In genomic region chr2:104096256-104096655, GRCm38 (mm10) we compare ENCODE assay signal across 9 mouse cellular contexts. TPM values are rescaled to one million over a fixed set of nuclear protein-coding genes. Genes with fewer than 3 reads are reported as not detected.
A peak's percentile ranks its signal among the peaks of the same experiment; 100 is the strongest.
DNase-seq lines count a peak whose midpoint lies in the region; ATAC-seq and TF ChIP-seq lines count a peak whose summit lies in the region.
"Had no signal": no experiment of that assay in that cellular context is flagged by ENCODE, and none has a peak within 500 bp of the region (broad histone marks: within the 10 kb centered on the region; RNA-seq: fewer than 3 reads in every experiment).

No protein-coding gene starts in this region.

- no peak for ATAC-seq in embryonic facial prominence, embryonic 14.5 days (ENCODE audit: low read depth)
- ATAC-seq in limb, embryonic 11.5 days (ENCODE audit: insufficient number of reproducible peaks, low FRiP score, low TSS enrichment, low read depth): no peak
- ATAC-seq in erythroid progenitor cell, adult 5-6 weeks (replicated peaks; ENCODE audit: low FRiP score, poor library complexity, severe bottlenecking): no peak

- WGBS in lung, adult 2 months: 44% methylated on average over 10 of the region's 10 CpGs
- 39% methylated on average over 10 of the region's 10 CpGs for WGBS in embryonic facial prominence, embryonic 14.5 days
- 50% methylated on average over 10 of the region's 10 CpGs for WGBS in limb, embryonic 11.5 days
- 68% methylated on average over 10 of the region's 10 CpGs for WGBS in olfactory bulb, adult 2 months

- H3K4me1 ChIP-seq in lung, adult 2 months (ENCODE audit: control insufficient read depth, insufficient read depth, low read length): no peaks in the 10 kb centered on the region
- H3K4me1 ChIP-seq in embryonic facial prominence, embryonic 14.5 days (ENCODE audit: control insufficient read depth, insufficient read depth, low read length): no peaks in the 10 kb centered on the region
- H3K4me1 ChIP-seq in limb, embryonic 11.5 days (ENCODE audit: control insufficient read depth, insufficient read depth, low read length): 0 out of 2 replicates have a peak, but pooled peaks cover 3% of the 10 kb centered on the region
- H3K4me1 ChIP-seq in olfactory bulb, adult 2 months (ENCODE audit: control insufficient read depth, insufficient read depth, low read length): no peaks in the 10 kb centered on the region

- peak overlapping the region; percentile 54 for H3K27ac ChIP-seq in embryonic facial prominence, embryonic 14.5 days (replicated peaks; ENCODE audit: low read depth, low read length)
- no peak overlapping the region; the same call in 1 of the 2 replicates for H3K27ac ChIP-seq in limb, embryonic 11.5 days (replicated peaks; ENCODE audit: low read depth, low read length)
- H3K27ac ChIP-seq in olfactory bulb, adult 2 months (ENCODE audit: insufficient read depth, low read depth, low read length): 0 out of 2 replicates have a peak overlapping the region, but pooled peaks have one; percentile 36

- peak overlapping the region; percentile 55 for H3K9ac ChIP-seq in embryonic facial prominence, embryonic 14.5 days (ENCODE audit: low read depth, low read length)
- H3K9ac ChIP-seq in limb, embryonic 11.5 days (ENCODE audit: low read length): peak overlapping the region; percentile 28

- peak overlapping the region; percentile 70 for H3K4me2 ChIP-seq in embryonic facial prominence, embryonic 14.5 days (ENCODE audit: low read depth, low read length)
- peak overlapping the region; percentile 56 for H3K4me2 ChIP-seq in limb, embryonic 11.5 days (ENCODE audit: low read depth, severe bottlenecking)

- peak overlapping the region; percentile 61 for H3K4me3 ChIP-seq in lung, adult 2 months (replicated peaks; ENCODE audit: extremely low read depth, low read depth, low read length)
- peak overlapping the region; percentile 47 for H3K4me3 ChIP-seq in embryonic facial prominence, embryonic 14.5 days (ENCODE audit: low read depth, low read length)
- H3K4me3 ChIP-seq in limb, embryonic 11.5 days (ENCODE audit: low read depth, low read length): peak overlapping the region; percentile 42
- peak overlapping the region; percentile 39 for H3K4me3 ChIP-seq in olfactory bulb, adult 2 months (ENCODE audit: insufficient read depth, low read depth, low read length)

- H3K9me3 ChIP-seq in embryonic facial prominence, embryonic 14.5 days (ENCODE audit: control insufficient read depth, low read length): no peaks in the 10 kb centered on the region
- no peaks in the 10 kb centered on the region for H3K9me3 ChIP-seq in limb, embryonic 11.5 days (ENCODE audit: control insufficient read depth, low read length)

- TF ChIP-seq CTCF in lung, adult 2 months (IDR thresholded peaks at IDR 0.05; ENCODE audit: insufficient read depth, low read length): no peak
- no peak for TF ChIP-seq CTCF in olfactory bulb, adult 2 months (IDR thresholded peaks at IDR 0.05; ENCODE audit: insufficient read depth, low read depth, low read length)

- no peak for DNase-seq in lung, adult 2 months
- DNase-seq in lung, postnatal 36 days: no peak
- no peak for DNase-seq in embryonic facial prominence, embryonic 14.5 days (ENCODE audit: low spot score)
- DNase-seq in limb, embryonic 11.5 days (ENCODE audit: low spot score): no peak
- no peak for DNase-seq in left cerebral cortex, postnatal 36 days (ENCODE audit: low spot score in 2 of 2)
- no peak for DNase-seq in cerebellum, postnatal 25 days

- no peak for TF ChIP-seq POLR2A in lung, adult 2 months (IDR thresholded peaks at IDR 0.05; ENCODE audit: borderline replicate concordance, extremely low read depth, low read depth, low read length)
- TF ChIP-seq POLR2A in olfactory bulb, adult 2 months (IDR thresholded peaks at IDR 0.05; ENCODE audit: insufficient read depth, low read depth, low read length): no peak

- no peaks in the 10 kb centered on the region for H3K36me3 ChIP-seq in embryonic facial prominence, embryonic 14.5 days (ENCODE audit: control insufficient read depth, insufficient read depth, low read length)
- H3K36me3 ChIP-seq in limb, embryonic 11.5 days (ENCODE audit: control insufficient read depth, insufficient read depth, low read length): no peaks in the 10 kb centered on the region

- intact Hi-C loops in left cerebral cortex, postnatal 36 days (cut with DNase I): no loop called here

- H3K27me3 ChIP-seq in embryonic facial prominence, embryonic 14.5 days (replicated peaks; ENCODE audit: control insufficient read depth, insufficient read depth, low read length): no peaks in the 10 kb centered on the region
- no peaks in the 10 kb centered on the region for H3K27me3 ChIP-seq in limb, embryonic 11.5 days (ENCODE audit: control insufficient read depth, insufficient read depth, low read length)

RNA-seq across cellular contexts. Expression of gene Cd59a, which starts 0.7 kb away (rescaled TPM):
- 10.8 and 17.6 TPM in 2 replicates for polyA plus RNA-seq in lung, adult 2 months (2012; rRNA removed)
- polyA plus RNA-seq in embryonic facial prominence, embryonic 14.5 days (2014; fragmentation: Nextera tagmentation; extraction: Ambion mirVana): 23.5 TPM in 2 replicates
- polyA plus RNA-seq in limb, embryonic 11.5 days (2014; fragmentation: Nextera tagmentation; extraction: Ambion mirVana): 18.2 and 19.2 TPM in 2 replicates
- not detected in 2 replicates for polyA plus RNA-seq in olfactory bulb, adult 2 months (2012; ENCODE audit: insufficient read depth, insufficient read length, low replicate concordance, missing spikeins)
- total RNA-seq in erythroid progenitor cell, adult 5-6 weeks (2015; ENCODE audit: low replicate concordance): 47.9 and 52.0 TPM in 2 replicates
- total RNA-seq in erythroid progenitor cell, adult 5-6 weeks (2017; ENCODE audit: low replicate concordance): 38.4 and 43.1 TPM in 2 replicates
- 1 to 10 TPM; 3.7 to 4.1 TPM for total RNA-seq in left cerebral cortex, postnatal 36 days (2021)

RNA-seq across cellular contexts. Expression of gene A930018P22Rik, which starts 26.3 kb away (rescaled TPM):
- 0.26 TPM in 1 of 2 replicates, not detected in the other for polyA plus RNA-seq in lung, adult 2 months (2012; rRNA removed)
- not detected in 2 replicates for polyA plus RNA-seq in embryonic facial prominence, embryonic 14.5 days (2014; fragmentation: Nextera tagmentation; extraction: Ambion mirVana)
- polyA plus RNA-seq in limb, embryonic 11.5 days (2014; fragmentation: Nextera tagmentation; extraction: Ambion mirVana): not detected in 2 replicates
- polyA plus RNA-seq in olfactory bulb, adult 2 months (2012; ENCODE audit: insufficient read depth, insufficient read length, low replicate concordance, missing spikeins): not detected in 2 replicates
- total RNA-seq in erythroid progenitor cell, adult 5-6 weeks (2015; ENCODE audit: low replicate concordance): 1.7 TPM in 1 of 2 replicates, not detected in the other
- not detected in 2 replicates for total RNA-seq in erythroid progenitor cell, adult 5-6 weeks (2017; ENCODE audit: low replicate concordance)
- not detected for total RNA-seq in left cerebral cortex, postnatal 36 days (2021)
- polyA plus RNA-seq: brain, embryonic 14.5 days had no signal

RNA-seq across cellular contexts. Expression of gene Cd59b, which starts 26.6 kb away (rescaled TPM):
- polyA plus RNA-seq in lung, adult 2 months (2012; rRNA removed): 1.9 and 5.8 TPM in 2 replicates
- polyA plus RNA-seq in embryonic facial prominence, embryonic 14.5 days (2014; fragmentation: Nextera tagmentation; extraction: Ambion mirVana): 5.3 and 5.5 TPM in 2 replicates
- polyA plus RNA-seq in limb, embryonic 11.5 days (2014; fragmentation: Nextera tagmentation; extraction: Ambion mirVana): 4.9 and 5.7 TPM in 2 replicates
- polyA plus RNA-seq in olfactory bulb, adult 2 months (2012; ENCODE audit: insufficient read depth, insufficient read length, low replicate concordance, missing spikeins): not detected in 2 replicates
- total RNA-seq in erythroid progenitor cell, adult 5-6 weeks (2015; ENCODE audit: low replicate concordance): 18.4 and 42.8 TPM in 2 replicates
- 15.4 and 29.4 TPM in 2 replicates for total RNA-seq in erythroid progenitor cell, adult 5-6 weeks (2017; ENCODE audit: low replicate concordance)
- total RNA-seq in left cerebral cortex, postnatal 36 days (2021): 1 to 10 TPM in 1 of 2 experiments, under 1 TPM in 1; 0.42 to 1.2 TPM

RNA-seq across cellular contexts. Expression of gene Gm10799, which starts 27.9 kb away (rescaled TPM):
- polyA plus RNA-seq in lung, adult 2 months (2012; rRNA removed): not detected in 2 replicates
- not detected in 2 replicates for polyA plus RNA-seq in embryonic facial prominence, embryonic 14.5 days (2014; fragmentation: Nextera tagmentation; extraction: Ambion mirVana)
- not detected in 2 replicates for polyA plus RNA-seq in limb, embryonic 11.5 days (2014; fragmentation: Nextera tagmentation; extraction: Ambion mirVana)
- polyA plus RNA-seq in olfactory bulb, adult 2 months (2012; ENCODE audit: insufficient read depth, insufficient read length, low replicate concordance, missing spikeins): not detected in 2 replicates
- not detected in 2 replicates for total RNA-seq in erythroid progenitor cell, adult 5-6 weeks (2015; ENCODE audit: low replicate concordance)
- not detected in 2 replicates for total RNA-seq in erythroid progenitor cell, adult 5-6 weeks (2017; ENCODE audit: low replicate concordance)
- not detected for total RNA-seq in left cerebral cortex, postnatal 36 days (2021)
- polyA plus RNA-seq: brain, embryonic 14.5 days had no signal

RNA-seq across cellular contexts. Expression of gene Gm10912, which starts 30.6 kb away (rescaled TPM):
- polyA plus RNA-seq in lung, adult 2 months (2012; rRNA removed): 0.10 and 0.11 TPM in 2 replicates
- polyA plus RNA-seq in embryonic facial prominence, embryonic 14.5 days (2014; fragmentation: Nextera tagmentation; extraction: Ambion mirVana): not detected in 2 replicates
- polyA plus RNA-seq in limb, embryonic 11.5 days (2014; fragmentation: Nextera tagmentation; extraction: Ambion mirVana): not detected in 2 replicates
- polyA plus RNA-seq in olfactory bulb, adult 2 months (2012; ENCODE audit: insufficient read depth, insufficient read length, low replicate concordance, missing spikeins): not detected in 2 replicates
- total RNA-seq in erythroid progenitor cell, adult 5-6 weeks (2015; ENCODE audit: low replicate concordance): 0.84 and 4.7 TPM in 2 replicates
- total RNA-seq in erythroid progenitor cell, adult 5-6 weeks (2017; ENCODE audit: low replicate concordance): 2.1 TPM in 1 of 2 replicates, not detected in the other
- under 1 TPM; 0.32 to 0.95 TPM for total RNA-seq in left cerebral cortex, postnatal 36 days (2021)
